Mouse (Mus musculus) limb, embryonic 10.5 days (tissue): ENCODE results near the gene Dock3. TPM values are rescaled to one million over a fixed set of nuclear protein-coding genes. Genes with fewer than 3 reads are reported as not detected.

Experiments used
- DNase-seq: peaks from one replicate; pipeline ENCODE4 v3.0.0-alpha.2; 2017; ENCODE audit warnings: low spot score
- H3K27ac ChIP-seq: fragments of 300-500 bp; sonication (generic); 2 replicates; pipeline ENCODE4 v1.5.1; 2016; ENCODE audit warnings: mild to moderate bottlenecking
- H3K27me3 ChIP-seq: fragments of 300-500 bp; sonication (generic); 2 replicates; pipeline ENCODE4 v1.6.1; 2016; ENCODE audit warnings: low read depth, mild to moderate bottlenecking; ENCODE audit not compliant: poor library complexity, severe bottlenecking
- H3K36me3 ChIP-seq: fragments of 300-500 bp; sonication (generic); 2 replicates; pipeline ENCODE4 v1.6.1; 2016; ENCODE audit warnings: mild to moderate bottlenecking, moderate library complexity
- H3K4me1 ChIP-seq: fragments of 300-500 bp; sonication (generic); 2 replicates; pipeline ENCODE4 v1.6.1; 2016
- H3K4me3 ChIP-seq: fragments of 300-500 bp; sonication (generic); 2 replicates; pipeline ENCODE4 v1.5.1; 2016; ENCODE audit warnings: mild to moderate bottlenecking, moderate library complexity
- H3K9me3 ChIP-seq: fragments of 300-500 bp; sonication (generic); replicated peaks from 2 replicates; pipeline ENCODE4 v1.6.1; 2016; ENCODE audit warnings: mild to moderate bottlenecking
- WGBS: fragments of 180-500 bp; shearing (Covaris S2); methylation state at CpG from one replicate; pipeline ENCODE4 v1.1.7; 2016; 5-methylcytosine and 5-hydroxymethylcytosine counted together
- polyA plus RNA-seq: library from polyadenylated mRNA; unstranded; fragments of >200 nt; fragmentation: Nextera tagmentation; extraction: Ambion mirVana; gene quantifications from 2 replicates; pipeline ENCODE4 v1.2.1, GENCODE M21; 2016

Dock3 gene
- polyA plus RNA-seq, 1 experiment from 2014 or later: 0.76 TPM

- no peaks in the 10 kb centered on the region for H3K9me3 ChIP-seq
- peaks cover 27% of the 10 kb centered on the region for H3K4me1 ChIP-seq
- no peaks in the 10 kb centered on the region for H3K36me3 ChIP-seq
- H3K27ac ChIP-seq: no peak overlapping the region
- 27% methylated on average over 1 of the region's 1 CpGs for WGBS
- no peaks in the 10 kb centered on the region for H3K27me3 ChIP-seq
- no peak for DNase-seq
- no peak overlapping the region for H3K4me3 ChIP-seq
These were observed 317.9 kb downstream of the Dock3 start for GRCm38 (mm10) chr9:106913759-106914158.

GRCm38 (mm10) chr9:106911624-106912023, 320.1 kb downstream of the Dock3 start:
- no peaks in the 10 kb centered on the region for H3K27me3 ChIP-seq
- H3K4me3 ChIP-seq: no peak overlapping the region
- peaks cover 33% of the 10 kb centered on the region for H3K4me1 ChIP-seq
- no peak for DNase-seq
- no peaks in the 10 kb centered on the region for H3K9me3 ChIP-seq
- H3K36me3 ChIP-seq: no peaks in the 10 kb centered on the region
- peak overlapping the region; percentile 26; the same call in 1 of the 2 replicates for H3K27ac ChIP-seq
- WGBS: 96% methylated on average over 1 of the region's 1 CpGs

- Histone ChIP-seq H3K4me1 (peaks cover 33% of the 10 kb centered on the region), H3K4me3 (no peak overlapping the region), H3K9me3 (no peaks in the 10 kb centered on the region), H3K27ac (no peak overlapping the region), H3K27me3 (no peaks in the 10 kb centered on the region), H3K36me3 (no peaks in the 10 kb centered on the region)
- DNase-seq: no peak
- 62% methylated on average over 5 of the region's 5 CpGs for WGBS
These were observed 323.0 kb downstream of the Dock3 start for GRCm38 (mm10) chr9:106908715-106909114.

- Histone ChIP-seq H3K36me3 (no peaks in the 10 kb centered on the region), H3K9me3 (no peaks in the 10 kb centered on the region), H3K27me3 (no peaks in the 10 kb centered on the region), H3K4me1 (peaks cover 33% of the 10 kb centered on the region), H3K4me3 (no peak overlapping the region), H3K27ac (no peak overlapping the region)
- 87% methylated on average over 3 of the region's 3 CpGs for WGBS
- DNase-seq: no peak
These were observed 323.5 kb downstream of the Dock3 start for GRCm38 (mm10) chr9:106908174-106908573.

- no peaks in the 10 kb centered on the region for H3K9me3 ChIP-seq
- H3K36me3 ChIP-seq: no peaks in the 10 kb centered on the region
- 83% methylated on average over 8 of the region's 8 CpGs for WGBS
- H3K27me3 ChIP-seq: no peaks in the 10 kb centered on the region
- H3K27ac ChIP-seq: no peak overlapping the region
- peaks cover 31% of the 10 kb centered on the region for H3K4me1 ChIP-seq
- H3K4me3 ChIP-seq: no peak overlapping the region
- DNase-seq: no peak
These were observed 325.1 kb downstream of the Dock3 start for GRCm38 (mm10) chr9:106906597-106906996.

- Histone ChIP-seq H3K4me3 (no peak overlapping the region), H3K27ac (no peak overlapping the region), H3K9me3 (no peaks in the 10 kb centered on the region), H3K36me3 (no peaks in the 10 kb centered on the region), H3K4me1 (peaks cover 6% of the 10 kb centered on the region; the same call in 1 of the 2 replicates), H3K27me3 (no peaks in the 10 kb centered on the region)
- WGBS: 17% methylated on average over 1 of the region's 1 CpGs
- DNase-seq: no peak
These were observed 327.9 kb downstream of the Dock3 start for GRCm38 (mm10) chr9:106903791-106904134.

GRCm38 (mm10) chr9:106903099-106903790, 328.5 kb downstream of the Dock3 start:
- H3K4me3 ChIP-seq: no peak overlapping the region
- no peak overlapping the region for H3K27ac ChIP-seq
- peaks cover under 1% of the 10 kb centered on the region; the same call in 1 of the 2 replicates for H3K4me1 ChIP-seq
- H3K27me3 ChIP-seq: no peaks in the 10 kb centered on the region
- no peaks in the 10 kb centered on the region for H3K36me3 ChIP-seq
- 81% methylated on average over 4 of the region's 4 CpGs for WGBS
- no peaks in the 10 kb centered on the region for H3K9me3 ChIP-seq
- no peak for DNase-seq

- no peak for DNase-seq
- 92% methylated on average over 7 of the region's 7 CpGs for WGBS
These were observed 330.1 kb downstream of the Dock3 start for GRCm38 (mm10) chr9:106901596-106901995.

GRCm38 (mm10) chr9:106898901-106899300, 332.8 kb downstream of the Dock3 start:
- WGBS: 71% methylated on average over 1 of the region's 1 CpGs
- Histone ChIP-seq H3K4me1 (no peaks in the 10 kb centered on the region), H3K4me3 (no peak overlapping the region), H3K27ac (no peak overlapping the region), H3K9me3 (no peaks in the 10 kb centered on the region), H3K36me3 (no peaks in the 10 kb centered on the region), H3K27me3 (no peaks in the 10 kb centered on the region)
- no peak for DNase-seq

More at GRCm38 (mm10) chr9:106901596-106901995, 330.1 kb downstream of the Dock3 start:
- Histone ChIP-seq H3K27ac (no peak overlapping the region), H3K36me3 (no peaks in the 10 kb centered on the region), H3K4me3 (no peak overlapping the region), H3K27me3 (no peaks in the 10 kb centered on the region), H3K4me1 (no peaks in the 10 kb centered on the region), H3K9me3 (no peaks in the 10 kb centered on the region)

- H3K9me3 ChIP-seq: no peaks in the 10 kb centered on the region
- peaks cover 35% of the 10 kb centered on the region for H3K4me1 ChIP-seq
- peak overlapping the region; percentile 96 for H3K27ac ChIP-seq
- WGBS: 59% methylated on average over 3 of the region's 3 CpGs
- no peak for DNase-seq
- peaks cover 26% of the 10 kb centered on the region for H3K36me3 ChIP-seq
- H3K27me3 ChIP-seq: no peaks in the 10 kb centered on the region
- peak overlapping the region; percentile 96 for H3K4me3 ChIP-seq
These were observed 338.4 kb downstream of the Dock3 start for GRCm38 (mm10) chr9:106893327-106893726.

GRCm38 (mm10) chr9:106892552-106892875, 339.2 kb downstream of the Dock3 start:
- Histone ChIP-seq H3K4me1 (peaks cover 43% of the 10 kb centered on the region), H3K36me3 (peaks cover 34% of the 10 kb centered on the region), H3K27me3 (no peaks in the 10 kb centered on the region), H3K9me3 (no peaks in the 10 kb centered on the region), H3K4me3 (peak overlapping the region; percentile 96), H3K27ac (peak overlapping the region; percentile 96)
- WGBS: 1% methylated on average over 9 of the region's 9 CpGs
- DNase-seq: no peak

GRCm38 (mm10) chr9:106891829-106892551, 339.7 kb downstream of the Dock3 start, which contains the start of gene Manf:
Gene Manf, minus strand, starts transcription at chr9:106891979.
- peak within 1 kb of the TSS; percentile 96 for H3K4me3 ChIP-seq
- peak within 1 kb of the TSS; percentile 96 for H3K27ac ChIP-seq
- H3K4me1 ChIP-seq: peaks cover 47% of the 10 kb centered on the region
- no peaks in the 10 kb centered on the region for H3K27me3 ChIP-seq
- WGBS: under 1% methylated on average over 59 of the region's 59 CpGs
- DNase-seq: peak; percentile 94
- H3K36me3 ChIP-seq: peaks cover 35% of the 10 kb centered on the region
- no peaks in the 10 kb centered on the region for H3K9me3 ChIP-seq

GRCm38 (mm10) chr9:106891341-106891741, 340.4 kb downstream of the Dock3 start:
- peaks cover 35% of the 10 kb centered on the region for H3K36me3 ChIP-seq
- no peaks in the 10 kb centered on the region for H3K27me3 ChIP-seq
- H3K27ac ChIP-seq: peak overlapping the region; percentile 96
- no peak for DNase-seq
- WGBS: under 1% methylated on average over 17 of the region's 17 CpGs
- H3K9me3 ChIP-seq: no peaks in the 10 kb centered on the region
- peak overlapping the region; percentile 96 for H3K4me3 ChIP-seq
- peaks cover 47% of the 10 kb centered on the region for H3K4me1 ChIP-seq
